8 mouse cellular contexts compared by ENCODE assay signal in genomic region chr1:167231612-167232283, GRCm38 (mm10). TPM values are rescaled to one million over a fixed set of nuclear protein-coding genes. Genes with fewer than 3 reads are reported as not detected.
DNase-seq lines count a peak whose midpoint lies in the region; TF ChIP-seq lines count a peak whose summit lies in the region.

No protein-coding gene starts in this region.

- TF ChIP-seq CTCF in embryonic fibroblast, embryonic 13.5 days (IDR thresholded peaks at IDR 0.05; ENCODE audit: borderline replicate concordance, insufficient read depth, low read length) = no peak

- no peak for TF ChIP-seq POLR2A in embryonic fibroblast, embryonic 13.5 days (IDR thresholded peaks at IDR 0.05; ENCODE audit: low read depth, low read length)

- H3K4me1 ChIP-seq in embryonic fibroblast, embryonic 13.5 days (ENCODE audit: control insufficient read depth, insufficient read depth, low read length) = no peaks in the 10 kb centered on the region; the same call in 1 of the 2 replicates

- DNase-seq in gastrocnemius, postnatal 10 days = peak; percentile 47
- DNase-seq in gastrocnemius, postnatal 36 days = no peak
- DNase-seq in ovary, postnatal 36 days (ENCODE audit: low spot score) = peak; percentile 32
- DNase-seq in ovary, adult 18-20 months (ENCODE audit: low spot score) = no peak
- peak; percentile 39 for DNase-seq in retina, postnatal 1 day
- DNase-seq in spleen, adult 12 weeks (ENCODE audit: low spot score) = no peak
- DNase-seq in T-cell, adult 2 months (ENCODE audit: low spot score) = no peak

- intact Hi-C loops in gastrocnemius, postnatal 36 days (cut with DNase I) = loop anchor here (5.0 kb wide), 1 partner anchor 36 kb away; no protein-coding TSS in a partner anchor

- H3K27ac ChIP-seq in embryonic fibroblast, embryonic 13.5 days (ENCODE audit: insufficient read depth, low read length) = peak overlapping the region; percentile 61; the same call in 1 of the 2 replicates

- H3K4me3 ChIP-seq in embryonic fibroblast, embryonic 13.5 days (ENCODE audit: insufficient read depth, low read length) = no peak overlapping the region

RNA-seq across cellular contexts. Expression of gene Uck2, which starts 53.4 kb away (rescaled TPM):
- total RNA-seq in gastrocnemius, postnatal 10 days (2021) = 10 to 100 TPM; 25.1 to 32.1 TPM
- 10 to 100 TPM; 17.6 to 18.9 TPM for total RNA-seq in gastrocnemius, postnatal 36 days (2021)
- polyA plus RNA-seq in embryonic fibroblast, embryonic 13.5 days (2011; ENCODE audit: insufficient read length, low read depth, missing spikeins) = 132 and 164 TPM in 2 replicates

Comparison
In these comparisons a context has a peak if more than half of its experiments do, and no peak if none do; other contexts are left out.
1. DNase-seq: peak in gastrocnemius, postnatal 10 days (single experiment), ovary, postnatal 36 days (single experiment) and retina, postnatal 1 day (single experiment); none in gastrocnemius, postnatal 36 days (0 of 2), ovary, adult 18-20 months (single experiment), spleen, adult 12 weeks (single experiment) and T-cell, adult 2 months (single experiment).